Mouse (Mus musculus) thymus, adult 18-20 months (tissue): Measurements from ENCODE around the gene Cadps.

Source experiments
- DNase-seq, 2 experiments: peaks; one replicate each; pipeline ENCODE4 v3.0.0; 2022; ENCODE audit warnings: mixed read lengths in 2 of 2

The Cadps gene

DNA sequence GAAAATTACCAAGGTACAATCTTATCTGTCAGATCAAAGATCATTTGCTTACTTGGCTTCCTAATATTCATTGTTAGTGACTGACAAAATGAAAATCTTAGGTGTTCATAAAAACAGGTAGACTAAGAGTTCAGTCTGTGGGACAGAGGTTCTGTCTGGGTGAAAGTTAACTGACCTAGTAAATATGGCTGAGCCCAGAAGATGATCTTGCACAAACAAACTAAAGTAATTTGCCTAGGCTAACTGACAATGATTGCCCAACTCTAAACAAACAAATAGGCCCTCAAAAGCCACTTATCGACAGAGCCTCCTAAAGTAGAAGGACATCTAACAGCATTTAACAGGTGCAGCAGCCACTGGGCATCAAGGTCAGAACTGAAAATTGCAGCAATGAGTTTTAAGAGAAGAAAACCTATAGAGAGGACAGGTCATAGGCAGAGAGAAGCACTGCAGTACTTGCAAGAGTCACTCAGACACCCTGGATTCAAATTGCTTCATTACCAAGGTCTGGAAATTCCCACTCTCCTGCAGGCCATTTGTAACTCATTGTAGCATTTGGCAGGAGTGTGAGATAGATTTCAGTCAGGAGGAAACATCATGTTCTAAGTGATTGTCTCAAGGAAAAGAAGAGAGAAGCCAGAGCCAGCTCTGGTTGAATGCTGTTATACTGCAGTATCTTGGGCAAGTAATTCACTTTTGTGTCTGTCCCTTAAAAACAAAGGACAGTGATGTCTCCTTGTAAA lies 100.3 kb downstream of the Cadps start:
- no peak for DNase-seq

DNA sequence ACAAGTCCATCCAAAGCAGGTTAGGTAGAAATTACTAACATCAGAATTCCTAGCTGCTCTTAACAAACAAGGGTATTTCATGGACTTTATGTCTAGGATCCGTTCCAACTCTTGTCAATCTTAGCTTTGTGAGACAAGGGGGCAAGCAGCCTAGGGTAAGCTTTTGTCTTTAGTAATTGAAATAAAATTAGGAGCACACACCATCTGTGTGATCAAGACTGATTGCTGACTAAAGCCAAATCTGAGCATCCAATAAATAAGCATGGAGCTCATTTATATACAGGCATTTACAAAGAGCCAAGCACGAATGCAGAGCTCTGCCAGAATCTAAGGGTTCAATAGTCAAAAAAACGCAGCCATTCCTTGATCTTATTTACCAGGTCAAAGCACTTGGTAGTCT lies 104.1 kb downstream of the Cadps start:
- no peak for DNase-seq

DNA sequence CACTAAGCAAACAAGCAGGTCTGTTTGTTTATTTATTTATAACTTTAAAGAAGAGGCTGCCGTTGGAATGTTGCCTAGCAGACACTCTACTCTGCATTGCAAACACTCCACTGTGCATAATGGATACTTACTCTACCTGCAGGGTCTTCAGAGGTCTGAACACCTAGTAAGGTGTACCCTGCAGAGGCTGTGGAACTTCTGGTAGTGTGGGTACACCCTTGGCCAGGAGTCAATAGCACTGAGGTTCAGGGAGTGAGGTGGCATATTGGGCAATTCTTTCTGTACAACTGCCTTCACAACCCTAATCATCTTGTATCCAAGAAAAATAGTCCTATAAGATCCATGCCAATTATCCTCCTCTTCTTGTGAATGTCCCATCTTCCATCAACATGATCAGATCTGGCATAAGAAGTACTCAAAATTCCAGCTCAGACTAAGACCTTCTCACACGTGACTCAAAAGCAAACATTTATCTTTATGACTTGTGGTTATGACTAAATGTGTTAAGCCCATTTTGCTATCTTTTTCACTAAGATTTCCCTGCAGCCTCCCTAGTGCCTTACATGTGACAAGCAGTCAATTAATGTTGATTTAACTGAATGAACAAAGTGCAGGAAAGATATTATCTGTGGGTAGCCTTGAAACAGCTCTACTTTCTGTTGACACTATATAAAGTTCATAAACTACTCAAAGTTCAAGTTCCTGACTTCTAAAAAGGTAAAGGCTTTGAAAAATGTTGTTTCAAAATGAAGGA lies 106.8 kb downstream of the Cadps start:
- DNase-seq, result no peak

DNA sequence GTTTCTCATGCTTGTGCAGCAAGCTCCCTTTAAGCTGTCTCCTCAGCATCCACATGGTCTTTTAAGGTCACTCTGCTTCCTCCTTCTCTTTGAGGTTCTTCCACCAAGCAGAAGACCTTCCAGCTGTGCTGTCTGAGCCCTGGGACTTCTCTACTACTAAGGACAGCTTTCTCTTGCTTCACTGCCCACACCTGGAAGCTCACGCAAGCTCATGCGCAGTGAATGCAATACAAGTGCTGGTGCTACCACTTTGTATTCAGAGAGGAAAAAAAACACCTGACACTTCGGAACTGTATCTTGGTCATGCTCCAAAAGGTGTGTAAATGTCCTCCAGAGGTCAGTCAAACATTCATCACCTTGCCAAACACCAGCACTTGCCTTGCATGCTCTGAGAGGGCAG lies 115.5 kb downstream of the Cadps start:
- no peak for DNase-seq

DNA sequence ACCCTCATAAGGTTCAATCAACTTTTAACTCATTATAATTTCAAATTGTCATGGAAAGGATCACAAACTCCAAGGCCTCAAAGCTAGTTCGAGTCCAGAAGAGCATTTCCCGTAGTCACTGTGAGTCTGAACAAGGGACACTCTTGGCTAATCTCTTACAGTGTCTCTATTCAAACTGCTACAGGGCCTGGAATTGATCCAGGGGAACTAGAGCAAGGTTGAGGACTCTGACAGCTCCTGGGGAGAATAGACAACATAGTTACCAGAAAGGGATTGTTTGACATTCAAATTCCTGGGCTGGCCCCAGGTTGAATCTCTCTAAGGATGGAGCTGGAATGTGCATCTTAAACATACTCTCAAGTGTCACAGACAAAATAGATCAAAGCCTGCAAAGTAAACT lies 118.4 kb downstream of the Cadps start:
- DNase-seq, result no peak

DNA sequence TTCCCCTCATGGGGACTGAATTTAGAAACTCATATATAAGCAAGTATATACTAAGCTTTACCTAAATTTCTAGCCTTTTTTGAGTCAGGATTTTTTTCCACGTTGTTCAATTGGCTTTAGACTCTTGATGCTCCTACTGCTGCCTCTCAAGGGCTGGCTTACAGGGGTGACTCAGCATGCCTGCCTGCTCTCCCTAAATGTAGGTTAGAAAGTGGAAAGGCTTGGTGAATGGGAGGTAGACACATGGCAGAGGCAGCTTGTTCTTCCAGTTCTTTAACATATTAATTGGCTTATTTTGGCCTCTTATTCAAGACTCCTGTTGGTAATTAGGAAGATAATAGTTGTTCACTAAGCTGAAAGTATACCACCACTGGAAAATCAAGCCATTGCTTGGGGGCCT lies 132.7 kb downstream of the Cadps start:
- no peak for DNase-seq

DNA sequence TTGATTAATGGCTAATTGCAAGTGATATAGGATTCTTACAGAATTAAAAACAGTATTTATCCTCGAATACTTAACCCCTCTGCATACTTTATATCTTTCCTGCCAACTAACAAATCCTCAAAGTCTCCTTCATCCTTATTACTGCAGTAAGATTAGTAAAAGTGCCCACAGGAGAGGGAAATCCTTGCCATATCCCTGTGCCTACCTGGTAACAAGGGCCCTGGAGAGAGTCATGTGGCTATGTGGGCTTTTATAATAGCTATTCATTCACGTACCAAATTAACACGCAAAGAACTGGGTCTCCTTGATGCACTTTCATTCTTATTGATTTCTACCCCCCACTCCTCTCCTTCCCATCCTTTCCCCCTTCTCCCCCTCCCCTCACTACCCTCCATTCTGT lies 137.9 kb downstream of the Cadps start:
- no peak for DNase-seq

DNA sequence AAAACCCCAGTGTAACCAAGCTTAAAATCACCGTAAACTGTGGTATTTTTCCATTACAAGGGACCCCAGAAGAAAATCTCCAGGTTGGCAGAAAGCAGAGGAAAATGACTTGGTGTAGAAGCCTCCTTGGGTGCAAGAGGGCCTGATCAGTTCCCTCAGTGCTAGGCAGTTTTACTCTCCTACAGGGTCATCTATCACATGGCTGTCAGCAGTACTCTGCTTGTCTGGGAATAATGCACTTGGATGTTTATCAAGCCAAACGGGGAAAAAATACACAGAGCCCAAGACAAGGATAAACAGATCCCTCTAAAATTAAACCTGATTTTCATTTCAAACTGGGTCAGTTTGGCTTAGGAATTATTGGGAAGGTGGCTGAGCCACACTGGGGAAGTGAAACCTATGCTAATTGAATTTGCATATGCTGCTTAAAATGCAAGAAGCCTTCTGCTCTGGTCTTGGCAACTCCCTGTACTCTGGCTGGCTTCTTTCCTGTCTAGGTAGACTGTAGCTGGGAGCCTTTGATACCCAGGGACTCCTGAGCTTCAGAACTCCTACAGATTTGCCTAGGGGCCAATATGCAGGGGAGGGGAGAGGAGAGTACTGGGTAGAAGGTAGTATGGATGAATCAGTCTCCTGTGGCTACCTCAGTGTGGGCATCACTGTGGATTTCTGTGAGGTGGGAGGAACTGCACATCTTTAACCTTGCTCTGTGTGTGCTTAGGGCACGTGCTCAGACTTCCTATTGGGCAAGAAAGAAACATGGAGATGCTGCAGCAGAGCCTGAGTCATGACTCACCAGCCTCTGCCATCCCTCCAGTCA lies 141.8 kb downstream of the Cadps start:
- DNase-seq, result no peak

DNA sequence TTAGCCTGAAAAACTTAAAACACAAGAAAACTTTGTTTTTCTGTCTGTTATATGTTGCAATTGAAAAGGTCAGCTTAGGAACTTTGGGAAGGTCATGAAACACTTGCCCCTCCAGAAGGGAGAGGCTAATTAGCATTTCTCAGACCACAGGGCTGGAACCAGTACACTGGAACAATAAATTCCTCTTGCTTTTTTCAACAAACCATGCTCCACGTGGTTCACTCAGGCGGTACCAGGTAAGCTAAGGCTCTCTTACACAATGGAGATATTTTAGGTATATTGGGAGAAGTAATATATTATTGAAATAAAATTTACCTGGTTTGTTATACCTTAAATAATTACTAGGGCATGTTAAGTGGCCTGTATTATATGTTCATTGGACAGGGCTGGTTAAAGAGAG lies 161.4 kb downstream of the Cadps start:
- DNase-seq, result no peak

DNA sequence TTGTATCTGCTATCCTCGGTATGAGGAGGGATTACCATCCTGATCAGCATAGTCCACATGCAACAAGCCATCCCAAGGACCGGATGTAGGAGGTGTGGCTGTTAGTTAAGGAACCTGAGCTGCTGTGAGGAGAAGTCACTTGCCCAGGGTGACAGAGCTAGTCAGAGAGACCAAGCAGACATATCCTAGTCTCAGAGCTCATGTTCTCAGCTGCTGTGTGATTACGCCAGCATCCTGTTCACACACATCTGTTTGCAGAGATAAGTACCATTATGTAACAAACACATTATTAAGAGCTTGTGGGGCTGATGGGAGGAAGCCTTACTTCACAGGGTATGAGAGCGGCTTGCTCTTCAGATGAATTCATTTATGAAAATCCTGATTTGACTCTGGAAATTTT lies 165.5 kb downstream of the Cadps start:
- no peak for DNase-seq

DNA sequence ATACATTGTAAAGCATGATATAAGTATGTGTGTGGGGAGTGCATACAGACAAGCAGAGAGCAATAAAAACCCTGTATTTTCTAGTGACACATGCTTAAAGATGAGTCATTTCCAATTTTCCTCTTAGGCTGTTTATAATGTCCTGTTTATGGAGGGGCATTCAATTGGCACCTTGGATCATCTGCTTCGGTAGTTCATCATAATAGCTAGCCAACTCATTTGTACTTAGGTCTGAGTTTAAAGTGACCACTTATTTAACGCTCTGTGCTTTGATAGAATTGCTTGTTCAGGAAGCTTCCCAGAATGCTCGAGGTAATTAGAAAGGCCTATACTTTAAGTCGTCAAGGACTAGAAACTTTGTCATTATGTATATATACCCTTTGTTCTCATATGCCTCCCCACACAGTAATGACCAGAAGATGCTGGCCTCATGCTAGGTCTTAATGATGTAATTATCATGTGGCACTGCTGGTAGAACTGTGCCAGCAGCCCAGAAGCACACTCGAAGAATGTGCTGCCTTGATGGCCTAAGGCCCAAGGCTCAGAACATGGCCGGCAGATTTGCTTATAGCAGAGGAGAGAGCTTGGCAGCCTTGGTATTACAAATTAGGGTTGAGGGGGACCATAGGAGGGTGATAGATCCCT lies 179.9 kb downstream of the Cadps start:
- no peak for DNase-seq

DNA sequence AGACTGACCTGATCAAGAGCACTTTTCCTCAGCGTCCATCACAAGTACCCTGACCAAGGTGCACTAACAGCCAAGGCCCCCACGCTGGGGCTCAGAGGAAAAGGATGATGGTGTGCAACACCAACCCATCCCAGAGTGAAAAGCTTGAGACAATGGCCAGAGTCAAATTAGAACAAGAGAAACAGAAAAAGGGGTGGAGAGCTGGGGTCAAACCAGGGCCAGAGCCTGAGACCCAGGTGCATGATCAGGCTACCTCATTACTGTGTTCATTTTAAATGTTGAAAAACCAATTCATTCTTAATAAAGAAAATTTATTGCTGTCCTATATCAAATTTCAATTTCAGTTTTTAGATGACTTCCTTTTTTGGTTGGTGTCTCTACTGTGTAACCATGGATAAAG lies 184.1 kb downstream of the Cadps start:
- DNase-seq, result no peak

DNA sequence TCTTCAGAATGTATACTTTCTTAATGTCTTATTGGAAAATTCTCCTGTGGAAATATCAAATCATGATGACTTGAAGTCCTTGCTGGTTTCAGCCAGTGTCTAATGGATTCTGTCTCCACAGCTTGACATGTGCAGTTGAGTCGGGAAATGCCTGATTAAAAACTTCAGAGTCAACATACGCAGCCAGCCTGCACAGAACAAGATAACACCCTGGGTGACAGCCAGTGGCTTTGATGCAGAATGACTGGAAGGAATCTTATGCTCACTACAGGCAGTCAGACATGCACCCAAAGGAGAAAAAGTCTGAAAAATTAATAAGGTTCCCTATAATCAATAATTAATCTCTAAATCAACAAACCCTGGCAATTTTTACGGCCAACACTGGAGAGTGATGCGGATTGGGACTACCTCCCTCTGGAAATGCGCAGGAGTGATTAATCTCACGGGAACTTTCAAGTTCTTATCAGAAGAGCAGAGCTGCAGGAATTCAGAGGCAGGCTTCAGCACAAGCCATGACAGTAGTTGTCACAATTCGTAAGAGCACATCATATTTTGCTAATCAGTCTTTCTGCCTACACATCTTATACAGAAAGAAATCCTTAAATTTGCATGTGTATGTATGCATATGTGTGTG lies 185.6 kb downstream of the Cadps start:
- DNase-seq, result no peak

DNA sequence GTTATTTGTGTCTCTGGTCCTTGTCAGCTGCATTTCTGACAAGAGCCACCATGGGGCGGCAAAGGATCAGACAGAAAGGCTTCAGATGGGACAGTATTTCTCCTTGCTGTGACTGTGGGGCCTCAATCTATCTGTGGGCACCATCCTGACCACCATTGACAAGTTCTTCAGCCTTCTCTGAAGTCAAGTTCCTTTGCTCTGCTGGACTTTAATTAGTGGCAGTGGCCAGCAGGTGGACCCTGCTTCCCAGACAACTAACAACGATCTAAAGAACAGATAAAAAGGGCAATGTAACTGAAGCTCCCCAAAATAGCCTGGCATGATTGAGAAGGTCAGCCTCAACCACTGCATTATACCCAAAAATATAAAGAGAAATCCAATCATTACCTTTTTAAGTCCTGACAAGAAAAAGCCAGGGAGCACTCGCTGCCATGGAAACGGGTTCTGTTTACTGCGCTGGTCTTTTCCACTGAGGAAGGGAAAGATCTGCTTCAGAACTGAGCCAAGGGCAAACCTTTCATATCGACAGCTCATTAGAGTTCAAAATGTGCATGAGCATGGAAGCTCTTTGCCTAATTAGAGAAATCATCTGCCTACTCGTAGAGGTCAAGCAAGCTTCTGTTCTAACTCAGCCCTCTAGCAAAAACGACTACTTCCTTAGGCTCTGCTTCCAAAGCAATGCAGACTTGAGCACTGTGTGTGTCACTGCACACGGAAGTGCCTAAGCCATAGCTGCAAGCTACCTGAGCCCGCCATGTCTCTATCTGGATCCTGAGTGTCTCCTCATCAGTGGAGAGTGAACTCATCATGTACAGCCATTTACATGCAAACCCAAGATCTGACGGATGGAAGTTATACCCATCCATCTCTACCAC lies 198.4 kb downstream of the Cadps start:
- no peak for DNase-seq

DNA sequence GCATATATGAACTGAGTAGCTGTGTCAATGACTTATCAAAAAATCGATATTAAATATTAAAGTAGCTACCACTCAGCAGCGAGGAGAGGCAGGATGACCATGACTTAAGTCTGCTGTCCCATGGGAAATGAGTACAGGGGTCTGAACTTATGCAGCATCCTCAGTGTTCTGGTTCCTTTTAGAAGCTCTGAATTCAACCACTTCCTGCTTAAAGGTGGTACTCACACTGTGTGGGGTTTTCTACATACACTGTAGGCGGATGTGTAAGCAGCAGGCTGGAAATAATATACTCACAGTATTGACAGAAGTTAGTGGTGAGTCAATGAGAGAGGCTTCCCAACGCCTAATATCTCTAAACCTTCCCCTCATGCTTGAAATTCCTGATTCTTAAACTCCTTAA lies 215.9 kb downstream of the Cadps start:
- DNase-seq, result no peak

DNA sequence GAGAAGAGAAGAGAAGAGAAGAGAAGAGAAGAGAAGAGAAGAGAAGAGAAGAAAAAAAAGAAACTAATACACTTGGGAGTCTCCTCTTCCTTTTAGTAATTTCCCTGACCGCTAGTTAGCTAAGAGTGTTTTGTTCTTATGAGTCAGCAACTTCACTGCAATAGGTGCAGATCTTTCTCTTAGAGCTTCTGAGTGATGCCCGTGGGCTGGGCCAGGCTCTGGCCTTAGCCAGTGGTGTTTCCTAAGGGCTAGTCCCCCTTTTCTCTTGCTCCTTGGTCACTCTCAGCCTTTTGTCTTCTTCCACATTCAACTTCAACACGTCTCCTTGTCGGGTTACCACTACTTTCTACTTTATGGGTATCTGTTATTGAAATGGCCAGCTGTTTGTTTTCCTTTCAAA lies 216.7 kb downstream of the Cadps start:
- DNase-seq, result no peak

DNA sequence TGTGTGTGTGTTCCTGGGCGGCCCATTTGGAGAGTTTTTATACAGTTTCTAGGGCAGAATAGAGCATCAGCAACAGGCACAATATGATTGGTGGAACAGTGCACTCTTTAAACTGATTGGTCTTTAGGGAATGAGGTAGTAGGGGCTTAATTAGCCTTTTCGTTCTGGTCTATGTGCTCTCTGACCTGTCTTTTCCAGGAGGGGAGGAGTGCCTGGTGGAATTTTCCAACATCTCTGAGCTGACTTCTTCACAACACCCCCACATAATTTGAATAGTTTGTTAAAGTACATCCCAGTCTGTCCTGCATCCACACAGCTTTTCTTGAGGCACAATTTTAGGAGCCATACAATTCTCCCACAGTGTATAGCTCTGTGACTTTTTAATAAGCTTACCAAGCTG lies 220.8 kb downstream of the Cadps start:
- DNase-seq, result no peak

DNA sequence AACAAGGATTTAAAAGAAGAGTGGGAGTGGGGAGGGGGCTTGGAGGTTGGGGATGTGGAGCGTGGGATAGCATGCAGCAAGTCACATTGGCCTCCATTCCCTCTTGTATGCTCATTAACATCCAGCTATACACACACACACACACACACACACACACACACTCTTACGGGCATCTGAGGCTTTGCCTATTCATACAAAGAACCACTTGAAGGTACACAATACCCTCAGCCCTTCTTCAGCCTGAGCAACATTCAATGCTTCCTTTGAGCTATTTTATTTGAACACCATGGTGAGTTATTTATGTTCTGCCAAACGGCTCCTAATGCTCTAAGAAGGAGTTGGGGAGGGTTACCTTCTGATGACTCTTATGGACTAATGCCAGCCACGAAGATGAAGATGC lies 227.6 kb downstream of the Cadps start:
- no peak for DNase-seq

DNA sequence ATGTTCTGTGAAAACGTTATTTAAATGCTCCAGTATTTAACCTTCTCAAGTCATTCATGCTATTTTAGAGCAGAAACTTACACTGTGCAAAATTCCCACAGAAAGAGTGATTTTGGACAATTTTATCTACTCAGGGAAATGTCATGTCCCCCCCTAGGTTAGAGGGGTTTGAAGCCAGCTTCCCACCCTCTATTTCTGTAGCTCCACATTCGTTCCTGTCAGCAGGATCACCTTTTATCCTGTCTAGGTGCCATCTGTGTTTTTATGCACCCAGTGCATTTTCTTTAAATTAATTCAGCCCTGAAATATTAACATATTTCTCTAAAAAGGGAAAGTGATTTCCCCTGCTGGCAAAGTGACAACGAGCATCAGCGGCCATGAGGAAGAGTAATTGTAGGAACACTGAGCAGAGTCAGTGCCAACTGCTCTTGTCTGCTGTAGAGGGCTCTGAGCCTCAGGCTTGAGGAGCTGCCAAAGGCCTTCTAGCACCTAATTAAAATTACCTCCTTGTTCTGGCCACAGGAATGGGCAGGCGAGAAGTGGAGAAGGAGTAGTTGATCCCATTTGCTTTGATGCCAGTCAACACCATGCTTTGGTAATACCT lies 230.3 kb downstream of the Cadps start:
- DNase-seq, result no peak

DNA sequence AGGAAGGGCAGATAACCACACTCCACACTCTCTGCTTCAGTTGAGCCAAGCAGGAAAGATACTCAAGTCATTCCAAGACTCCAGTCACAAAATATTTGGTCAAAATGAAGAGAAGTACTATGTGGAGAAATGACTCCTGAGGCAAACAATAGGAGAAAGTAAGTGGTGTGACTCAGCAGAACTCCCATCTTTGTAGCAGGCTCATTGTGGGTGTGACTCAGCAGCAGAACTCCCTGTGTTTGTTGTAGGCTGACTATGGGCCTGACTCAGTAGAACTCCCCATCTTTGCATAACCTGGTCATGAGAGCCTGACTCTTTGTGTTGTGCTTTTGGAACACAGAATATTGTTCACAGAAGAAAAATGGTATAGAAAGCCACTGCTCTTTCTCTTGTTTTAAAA lies 231.1 kb downstream of the Cadps start:
- DNase-seq, result no peak

DNA sequence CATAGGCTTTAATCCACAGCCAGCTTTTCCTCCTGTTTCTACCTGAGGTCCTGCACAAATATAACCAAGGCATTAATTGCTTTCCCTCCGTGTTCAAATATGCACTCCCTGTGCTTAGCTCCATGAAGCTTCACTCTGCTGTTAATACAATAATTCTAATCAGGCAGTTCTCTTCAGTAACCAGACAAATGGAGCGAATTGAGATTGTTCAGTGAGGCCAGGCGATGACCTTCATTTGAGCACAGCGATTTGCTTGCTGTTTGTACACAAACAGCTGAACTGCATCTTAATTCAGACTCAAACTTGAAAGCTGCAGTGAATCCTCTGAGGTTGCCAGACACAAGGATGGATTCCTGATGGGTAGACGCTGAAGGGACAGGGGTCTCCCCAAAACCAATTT lies 239.3 kb downstream of the Cadps start:
- DNase-seq, result no peak
